Mouse (Mus musculus): ENCODE results near the gene Dctn2. TPM values are rescaled to one million over a fixed set of nuclear protein-coding genes. Genes with fewer than 3 reads are reported as not detected.

Gene Dctn2
- total RNA-seq, 2 experiments from 2014 or later = 260 TPM

Other genes with a start within 250 kb of the Dctn2 start
- gene Tsfm, start 235.5 kb upstream of the Dctn2 start, total RNA-seq (2021) = 10 to 100 TPM; 26.6 to 30.1 TPM
- 1 to 10 TPM; 9.4 to 10.0 TPM for gene Mettl1, start 225.0 kb upstream of the Dctn2 start, total RNA-seq (2021)
- under 1 TPM; 0.16 to 0.19 TPM for gene Eef1akmt3, start 224.9 kb upstream of the Dctn2 start, total RNA-seq (2021)
- gene Cyp27b1, start 218.1 kb upstream of the Dctn2 start, total RNA-seq (2021) = under 1 TPM; 0.30 to 0.45 TPM
- 10 to 100 TPM; 20.0 to 23.1 TPM for gene March9, start 206.2 kb upstream of the Dctn2 start, total RNA-seq (2021)
- gene Cdk4, start 202.8 kb upstream of the Dctn2 start, total RNA-seq (2021) = 10 to 100 TPM; 67.9 to 71.8 TPM
- gene Tspan31, start 196.1 kb upstream of the Dctn2 start, total RNA-seq (2021) = 10 to 100 TPM; 69.3 to 69.4 TPM
- 100 to 1,000 TPM; 594 to 629 TPM for gene Agap2, start 191.1 kb upstream of the Dctn2 start, total RNA-seq (2021)
- 100 to 1,000 TPM; 116 to 118 TPM for gene Os9, start 145.2 kb upstream of the Dctn2 start, total RNA-seq (2021)
- gene B4galnt1, start 101.1 kb upstream of the Dctn2 start, total RNA-seq (2021) = 100 to 1,000 TPM; 119 to 130 TPM
- 1 to 10 TPM; 4.3 to 4.6 TPM for gene Slc26a10, start 85.7 kb upstream of the Dctn2 start, total RNA-seq (2021)
- 100 to 1,000 TPM; 163 to 215 TPM for gene Arhgef25, start 76.3 kb upstream of the Dctn2 start, total RNA-seq (2021)
- gene Dtx3, start 70.6 kb upstream of the Dctn2 start, total RNA-seq (2021) = 100 to 1,000 TPM; 198 to 222 TPM
- gene Pip4k2c, start 54.8 kb upstream of the Dctn2 start, total RNA-seq (2021) = 100 to 1,000 TPM; 116 to 121 TPM
- 1,000 to 10,000 TPM; 1,032 to 1,108 TPM for gene Kif5a, start 3.0 kb upstream of the Dctn2 start, total RNA-seq (2021)
- 10 to 100 TPM; 43.5 to 46.3 TPM for gene Mbd6, start 22.6 kb downstream of the Dctn2 start, total RNA-seq (2021)
- 10 to 100 TPM; 53.3 to 57.9 TPM for gene Mars, start 45.4 kb downstream of the Dctn2 start, total RNA-seq (2021)
- gene Arhgap9, start 55.6 kb downstream of the Dctn2 start, total RNA-seq (2021) = 1 to 10 TPM; 1.1 TPM
- gene Gli1, start 75.6 kb downstream of the Dctn2 start, total RNA-seq (2021) = 1 to 10 TPM; 3.0 to 4.4 TPM
- gene Inhbe, start 88.0 kb downstream of the Dctn2 start, total RNA-seq (2021) = under 1 TPM; 0.07 to 0.14 TPM
- not detected for gene Inhbc, start 104.1 kb downstream of the Dctn2 start, total RNA-seq (2021)
- gene R3hdm2, start 114.0 kb downstream of the Dctn2 start, total RNA-seq (2021) = 100 to 1,000 TPM; 317 to 326 TPM
- 1 to 10 TPM; 3.9 to 4.8 TPM for gene Stac3, start 235.3 kb downstream of the Dctn2 start, total RNA-seq (2021)
- gene Ndufa4l2, start 248.6 kb downstream of the Dctn2 start, total RNA-seq (2021) = 1 to 10 TPM; 3.5 to 5.2 TPM

Data from left cerebral cortex, adult 18-20 months (tissue).